Mouse (Mus musculus) neural tube, embryonic 14.5 days (tissue): ENCODE measurements around the gene Agpat2. TPM values are rescaled to one million over a fixed set of nuclear protein-coding genes. Genes with fewer than 3 reads are reported as not detected.

ENCODE experiments used
- ATAC-seq: fragments of 200-750 bp; cut with Nextera tagmentation; 2 replicates; pipeline ENCODE4 v1.8.0; 2017; ENCODE audit warnings: low read depth, mild to moderate bottlenecking, moderate TSS enrichment, moderate library complexity
- H3K27ac ChIP-seq: fragments of 300-500 bp; sonication (generic); 2 replicates; pipeline ENCODE4 v1.5.1; 2014; ENCODE audit warnings: low read depth, mild to moderate bottlenecking, control low read depth, low read length, moderate library complexity, mixed read lengths
- H3K27me3 ChIP-seq: fragments of 300-500 bp; sonication (generic); 2 replicates; pipeline ENCODE4 v1.6.1; 2014; ENCODE audit warnings: low read length; ENCODE audit not compliant: control insufficient read depth, insufficient read depth
- H3K36me3 ChIP-seq: fragments of 300-500 bp; sonication (generic); 2 replicates; pipeline ENCODE4 v1.6.1; 2014; ENCODE audit warnings: low read length, mixed read lengths; ENCODE audit not compliant: control insufficient read depth, insufficient read depth
- H3K4me1 ChIP-seq: fragments of 300-500 bp; sonication (generic); 2 replicates; pipeline ENCODE4 v1.6.1; 2014; ENCODE audit warnings: low read length; ENCODE audit not compliant: control insufficient read depth, insufficient read depth
- H3K4me2 ChIP-seq: fragments of 300-500 bp; sonication (generic); 2 replicates; pipeline ENCODE4 v1.6.1; 2014; ENCODE audit warnings: mild to moderate bottlenecking, low read depth, low read length, control low read depth
- H3K4me3 ChIP-seq: fragments of 300-500 bp; sonication (generic); 2 replicates; pipeline ENCODE4 v1.5.1; 2014; ENCODE audit warnings: low read depth, low read length, control low read depth, mixed read lengths
- H3K9ac ChIP-seq: fragments of 300-500 bp; sonication (generic); replicated peaks from 2 replicates; pipeline ENCODE4 v1.6.1; 2014; ENCODE audit warnings: low read depth, mild to moderate bottlenecking, control low read depth, low read length, mixed read lengths
- H3K9me3 ChIP-seq: fragments of 300-500 bp; sonication (generic); 2 replicates; pipeline ENCODE4 v1.6.1; 2016; ENCODE audit warnings: low read length; ENCODE audit not compliant: control insufficient read depth
- WGBS: fragments of 180-500 bp; shearing (Covaris S2); extraction: QIAGEN DNeasy Blood & Tissue Kit; methylation state at CpG from one replicate; pipeline ENCODE4 v1.1.7; 2014; 5-methylcytosine and 5-hydroxymethylcytosine counted together
- polyA plus RNA-seq: library from polyadenylated mRNA; unstranded; fragments of >200 nt; fragmentation: Nextera tagmentation; extraction: Ambion mirVana; gene quantifications from 2 replicates; pipeline ENCODE4 v1.2.1, GENCODE M21; 2014

The Agpat2 gene
- polyA plus RNA-seq, result 2.7 and 4.1 TPM in 2 replicates

DNA sequence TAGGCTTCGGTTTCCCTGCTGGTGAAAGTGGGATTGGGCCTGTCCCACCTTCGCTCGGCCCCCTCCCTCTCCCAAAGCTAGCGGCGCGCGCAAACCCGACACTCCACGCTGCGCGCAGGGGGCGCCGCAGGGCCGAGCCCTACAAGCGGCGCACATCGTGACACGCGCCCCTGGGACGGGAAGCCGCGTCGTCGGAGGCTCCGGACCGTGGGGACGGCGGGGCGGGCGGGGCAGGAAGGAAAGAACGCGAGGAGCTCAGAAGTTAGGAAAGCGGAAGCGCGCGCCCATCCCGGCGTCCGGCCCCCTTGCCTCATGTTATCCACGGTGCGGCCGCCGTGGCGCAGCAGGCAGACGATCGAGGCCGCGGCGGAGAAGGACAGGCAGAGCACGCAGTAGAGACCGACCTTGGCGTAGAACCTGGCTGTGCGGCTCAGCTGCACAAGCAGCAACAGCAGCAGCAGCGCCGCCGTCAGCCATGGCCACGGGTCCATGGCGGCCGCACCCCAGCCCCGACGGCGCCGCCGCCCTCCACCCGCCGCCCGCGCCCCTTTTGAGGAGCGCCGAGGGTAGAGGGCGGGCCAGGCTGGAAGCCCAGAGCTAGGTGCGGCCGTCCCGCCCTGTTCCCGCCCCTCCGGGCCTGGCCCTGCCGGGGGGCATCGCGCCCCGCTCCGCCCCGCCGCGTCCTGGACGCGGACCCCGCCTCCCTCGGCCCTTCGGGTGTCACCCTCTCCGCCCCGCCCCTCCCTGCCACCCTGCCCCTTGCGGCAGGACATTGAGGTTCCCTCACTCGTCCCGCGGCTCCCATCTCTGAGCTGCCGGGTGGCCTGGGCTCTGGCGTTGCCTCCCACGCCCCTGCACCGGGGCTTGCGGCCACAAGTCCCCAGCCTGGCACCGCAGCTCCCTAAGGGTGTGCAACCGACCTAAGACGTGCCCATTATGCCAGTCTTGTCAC, at the start of gene Agpat2:
Gene Agpat2 (minus strand): TSS at position 698 of the 952 bp plus-strand sequence.
- WGBS, result under 1% methylated on average over 92 of the region's 103 CpGs
- Histone ChIP-seq H3K9ac (peak within 1 kb of the TSS; percentile 55), H3K27me3 (peaks cover 19% of the 10 kb centered on the region)

DNA sequence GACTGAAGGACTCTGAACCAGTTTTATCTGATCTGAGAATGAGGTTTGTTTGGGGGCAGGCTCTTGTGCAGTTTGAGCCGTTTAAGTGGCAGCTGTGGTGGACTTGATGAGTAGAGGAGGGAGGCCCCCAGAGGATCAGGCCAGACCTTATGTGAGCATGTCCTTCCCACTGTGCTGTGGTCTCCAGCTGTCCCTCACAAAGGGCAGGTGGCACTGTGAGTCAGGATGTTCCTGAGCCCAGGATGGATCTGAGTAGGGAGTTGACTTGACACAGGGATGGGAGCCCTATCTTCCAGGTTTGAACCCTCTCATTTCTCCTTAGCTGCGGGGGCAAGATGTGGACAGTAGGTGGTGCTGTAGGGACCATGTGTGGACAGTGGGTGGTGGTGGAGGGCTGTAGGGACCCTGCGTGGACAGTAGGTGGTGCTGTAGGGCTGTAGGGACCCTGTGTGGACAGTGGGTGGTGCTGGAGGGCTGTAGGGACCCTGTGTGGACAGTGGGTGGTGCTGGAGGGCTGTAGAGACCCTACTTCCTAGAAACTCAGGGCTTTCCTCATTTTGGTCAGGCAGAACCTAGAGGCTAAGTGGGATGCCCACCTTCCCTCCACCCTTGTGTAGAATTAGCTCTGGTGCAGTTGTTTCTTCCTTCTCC, 42.6 kb upstream of the Agpat2 start:
- Histone ChIP-seq H3K4me2 (no peak overlapping the region), H3K9me3 (no peaks in the 10 kb centered on the region), H3K36me3 (no peaks in the 10 kb centered on the region), H3K9ac (no peak overlapping the region), H3K4me3 (no peak overlapping the region), H3K4me1 (no peaks in the 10 kb centered on the region), H3K27me3 (no peaks in the 10 kb centered on the region), H3K27ac (no peak overlapping the region)
- ATAC-seq, result peak; percentile 95
- 32% methylated on average over 3 of the region's 3 CpGs for WGBS

More for the DNA sequence above, at the start of gene Agpat2:
- ATAC-seq, result peak; percentile 64
- Histone ChIP-seq H3K4me3 (peak within 1 kb of the TSS; percentile 44), H3K4me2 (peak within 1 kb of the TSS; percentile 66), H3K27ac (no peak within 1 kb of the TSS), H3K9me3 (no peaks in the 10 kb centered on the region), H3K4me1 (no peaks in the 10 kb centered on the region), H3K36me3 (no peaks in the 10 kb centered on the region)

DNA sequence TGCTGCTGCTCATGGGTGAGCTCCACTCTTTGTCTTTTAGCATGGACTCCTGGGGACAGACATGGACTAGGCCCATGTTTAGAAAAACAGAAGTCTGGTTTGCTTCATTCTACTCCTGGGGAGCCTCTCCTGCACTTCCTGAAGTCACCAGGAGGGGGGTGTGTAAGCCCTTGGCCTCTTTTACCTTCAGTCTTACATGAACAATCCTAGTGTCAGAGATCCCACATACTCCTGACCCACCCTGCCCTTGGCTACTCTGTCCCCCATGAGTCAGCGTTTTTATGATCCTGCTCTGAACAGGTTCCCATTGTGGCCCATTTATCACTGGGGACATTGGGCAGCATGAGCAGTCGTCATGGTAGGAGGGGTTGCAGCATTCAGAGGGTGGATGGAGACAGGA, 39.7 kb upstream of the Agpat2 start:
- Histone ChIP-seq H3K4me2 (no peak overlapping the region), H3K4me3 (no peak overlapping the region), H3K36me3 (no peaks in the 10 kb centered on the region), H3K4me1 (peaks cover 3% of the 10 kb centered on the region), H3K27ac (no peak overlapping the region), H3K9me3 (no peaks in the 10 kb centered on the region), H3K9ac (no peak overlapping the region), H3K27me3 (no peaks in the 10 kb centered on the region)
- ATAC-seq, result no peak
- 56% methylated on average over 2 of the region's 2 CpGs for WGBS

DNA sequence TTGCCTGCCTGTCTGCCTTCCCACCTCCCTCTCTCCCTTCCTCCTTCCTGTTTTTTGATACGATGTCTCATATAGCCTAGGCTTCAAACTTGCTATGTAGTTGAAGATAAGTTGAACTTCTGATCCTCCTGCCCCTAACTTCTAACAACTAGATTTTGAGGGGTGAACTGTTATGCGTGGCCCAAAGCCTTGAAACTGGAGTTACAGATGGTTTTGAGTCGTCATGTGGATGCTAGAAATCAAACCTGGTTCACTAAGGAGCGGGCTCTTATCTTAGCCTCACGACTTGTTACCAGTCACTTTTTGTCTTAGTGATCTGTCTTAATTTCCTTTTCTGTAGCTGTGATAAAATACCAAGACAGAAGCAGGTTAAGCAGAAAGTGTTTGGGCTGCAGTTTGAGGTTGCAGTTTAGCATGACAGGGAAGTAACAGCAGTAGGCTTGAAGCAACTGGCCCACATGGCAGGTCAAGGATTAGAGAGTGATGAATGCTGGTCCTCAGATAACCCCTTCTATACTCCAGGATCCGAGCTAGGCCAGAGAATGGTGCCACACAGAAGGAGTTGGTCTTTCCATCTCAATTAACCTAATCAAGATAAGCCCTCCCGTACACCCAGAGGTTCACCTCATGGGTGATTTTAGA, 36.9 kb upstream of the Agpat2 start:
- no peak overlapping the region for H3K4me3 ChIP-seq
- no peaks in the 10 kb centered on the region for H3K27me3 ChIP-seq
- H3K4me2 ChIP-seq, result no peak overlapping the region
- H3K4me1 ChIP-seq, result peaks cover 16% of the 10 kb centered on the region
- H3K36me3 ChIP-seq, result peaks cover 20% of the 10 kb centered on the region
- 0 out of 2 replicates have a peak overlapping the region, but pooled peaks have one; percentile 4 for H3K27ac ChIP-seq
- no peaks in the 10 kb centered on the region for H3K9me3 ChIP-seq
- no peak for ATAC-seq
- H3K9ac ChIP-seq, result no peak overlapping the region
- WGBS, result 86% methylated on average over 7 of the region's 7 CpGs

DNA sequence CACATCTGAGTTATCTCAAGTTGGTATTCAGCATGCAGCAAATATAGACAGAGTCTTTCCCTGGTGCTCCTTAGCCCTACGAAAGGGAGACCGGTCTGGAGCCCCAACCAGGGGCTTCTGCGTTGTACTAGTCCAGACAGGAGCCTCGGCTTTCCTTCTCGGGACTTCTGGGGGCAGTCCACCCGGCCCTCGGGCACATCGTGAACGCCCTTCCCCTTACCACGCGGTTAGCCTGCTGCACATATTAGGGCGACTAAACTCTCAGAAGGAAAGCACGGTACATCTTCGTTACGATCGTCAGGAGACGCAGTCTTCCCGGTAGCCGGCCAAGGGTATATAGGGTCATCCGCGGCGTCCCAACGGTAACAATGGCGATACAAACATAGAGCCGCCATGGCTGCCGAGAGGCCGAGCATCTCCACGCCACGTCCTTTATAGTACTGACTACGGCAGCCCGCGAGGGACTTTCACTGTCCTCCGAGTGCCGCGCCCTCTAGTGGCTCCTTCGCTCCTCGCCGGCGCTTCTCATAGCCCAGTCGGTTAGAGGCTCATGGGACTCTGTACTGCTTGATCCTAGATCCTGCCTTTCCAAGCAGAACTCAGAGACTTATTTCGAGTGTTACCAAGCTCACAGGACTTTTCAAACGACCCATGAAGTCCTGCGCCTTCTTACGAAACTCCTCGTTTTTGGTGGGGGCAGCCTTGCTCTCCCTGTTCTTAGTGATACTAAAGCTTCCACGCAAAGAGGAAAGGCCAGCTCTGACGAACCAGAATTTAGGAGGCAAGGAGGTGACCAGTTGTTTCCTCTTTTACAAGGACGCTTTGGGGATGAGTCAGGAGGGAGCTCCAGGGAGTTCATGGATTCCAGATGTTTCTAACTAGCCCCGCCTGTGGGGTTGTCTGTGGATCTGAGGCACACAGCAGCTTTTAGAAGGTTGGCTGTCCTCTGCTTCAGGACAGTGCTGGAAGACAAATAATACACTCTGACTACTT, 35.9 kb upstream of the Agpat2 start:
- peaks cover 16% of the 10 kb centered on the region for H3K4me1 ChIP-seq
- H3K36me3 ChIP-seq, result peaks cover 30% of the 10 kb centered on the region
- 4% methylated on average over 49 of the region's 49 CpGs for WGBS
- ATAC-seq, result peak; percentile 85
- H3K9ac ChIP-seq, result peak overlapping the region; percentile 82
- H3K4me3 ChIP-seq, result peak overlapping the region; percentile 76
- no peaks in the 10 kb centered on the region for H3K27me3 ChIP-seq
- H3K27ac ChIP-seq, result peak overlapping the region; percentile 77
- H3K4me2 ChIP-seq, result peak overlapping the region; percentile 79
- no peaks in the 10 kb centered on the region for H3K9me3 ChIP-seq

DNA sequence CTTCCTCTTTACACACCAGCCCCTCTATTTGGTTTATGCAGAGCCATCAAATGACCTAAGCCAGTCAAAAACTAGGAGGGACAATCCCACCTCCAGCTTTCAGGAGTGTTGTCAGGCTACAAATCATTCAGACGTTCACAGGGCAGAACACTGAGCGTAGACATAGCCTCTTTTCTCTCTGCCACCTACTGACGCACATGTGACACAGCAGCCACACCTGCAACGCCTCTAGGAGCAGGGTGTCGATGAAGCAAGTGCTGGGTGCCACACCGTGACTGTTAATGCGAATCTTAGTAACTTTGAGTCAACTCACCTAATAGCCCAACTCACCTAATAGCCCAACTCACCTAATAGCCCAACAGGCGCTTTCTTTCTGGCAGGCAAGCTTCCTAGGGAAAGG, 34.9 kb upstream of the Agpat2 start:
- WGBS, result 5% methylated on average over 8 of the region's 8 CpGs
- H3K9ac ChIP-seq, result no peak overlapping the region; the same call in 1 of the 2 replicates
- H3K27me3 ChIP-seq, result no peaks in the 10 kb centered on the region
- no peak overlapping the region for H3K27ac ChIP-seq
- peak overlapping the region; percentile 76 for H3K4me3 ChIP-seq
- peak overlapping the region; percentile 79 for H3K4me2 ChIP-seq
- ATAC-seq, result 0 out of 2 replicates have a peak, but pooled peaks have one; percentile 33
- peaks cover 38% of the 10 kb centered on the region for H3K36me3 ChIP-seq
- peaks cover 16% of the 10 kb centered on the region for H3K4me1 ChIP-seq
- no peaks in the 10 kb centered on the region for H3K9me3 ChIP-seq

DNA sequence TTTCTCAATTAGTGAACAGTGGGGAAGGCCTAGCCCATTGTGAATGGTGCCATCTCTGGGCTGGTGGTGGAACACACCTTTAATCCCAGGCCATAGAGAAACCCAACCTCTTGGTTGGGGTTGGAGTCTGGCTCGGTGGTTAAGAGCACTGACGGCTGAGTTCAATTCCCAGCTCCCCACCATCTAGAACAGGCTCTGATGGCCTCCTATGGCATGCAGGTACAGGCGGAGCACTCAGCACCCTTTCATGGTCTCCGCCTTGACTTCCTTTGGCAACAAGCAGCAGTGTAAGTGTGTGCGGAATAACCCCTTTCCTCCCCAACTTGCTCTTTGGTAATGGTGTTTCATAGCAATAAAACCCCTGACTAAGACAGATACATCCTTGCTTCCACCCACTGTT, 34.4 kb upstream of the Agpat2 start:
- H3K9ac ChIP-seq, result no peak overlapping the region
- WGBS, result 78% methylated on average over 5 of the region's 5 CpGs
- no peaks in the 10 kb centered on the region for H3K9me3 ChIP-seq
- peaks cover 38% of the 10 kb centered on the region for H3K36me3 ChIP-seq
- H3K4me1 ChIP-seq, result peaks cover 16% of the 10 kb centered on the region
- ATAC-seq, result no peak
- no peak overlapping the region for H3K27ac ChIP-seq
- no peaks in the 10 kb centered on the region for H3K27me3 ChIP-seq
- peak overlapping the region; percentile 79 for H3K4me2 ChIP-seq
- H3K4me3 ChIP-seq, result peak overlapping the region; percentile 76

DNA sequence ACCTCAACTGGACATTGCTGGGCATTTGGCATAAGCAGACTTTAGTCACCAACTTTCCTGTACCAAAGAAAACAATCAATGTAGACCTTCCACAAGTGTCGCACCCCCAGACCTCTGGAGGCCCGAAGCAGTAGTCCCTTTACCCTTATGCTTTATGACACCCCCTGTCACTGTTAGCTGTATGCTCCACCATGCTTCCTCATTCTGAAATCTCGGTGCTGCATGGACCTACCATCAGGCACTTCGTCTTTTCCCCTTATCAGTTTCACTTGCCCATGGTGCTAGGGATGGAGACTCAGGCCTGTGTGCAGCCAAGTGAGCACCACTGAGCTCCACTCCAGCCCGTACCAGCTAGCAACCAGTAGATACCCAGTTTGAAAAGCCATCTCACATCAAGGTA, 33.8 kb upstream of the Agpat2 start:
- H3K4me1 ChIP-seq, result peaks cover 16% of the 10 kb centered on the region
- ATAC-seq, result no peak
- WGBS, result 88% methylated on average over 5 of the region's 5 CpGs
- peak overlapping the region; percentile 79; the same call in 1 of the 2 replicates for H3K4me2 ChIP-seq
- H3K9me3 ChIP-seq, result no peaks in the 10 kb centered on the region
- peaks cover 38% of the 10 kb centered on the region for H3K36me3 ChIP-seq
- no peak overlapping the region for H3K4me3 ChIP-seq
- H3K27ac ChIP-seq, result no peak overlapping the region
- no peak overlapping the region; the same call in 1 of the 2 replicates for H3K9ac ChIP-seq
- H3K27me3 ChIP-seq, result no peaks in the 10 kb centered on the region
